Mouse (Mus musculus) lung, postnatal 0 days (tissue): ENCODE measurements around the gene Ppp1r3a.

Experiments used
- CTCF ChIP-seq: IDR thresholded peaks from 2 replicates; pipeline ENCODE4 v1.5.1; 2016; ENCODE audit warnings: antibody characterized with exemption, mild to moderate bottlenecking
- EP300 ChIP-seq: IDR thresholded peaks from 2 replicates; pipeline ENCODE4 v1.6.1; 2016; ENCODE audit warnings: antibody characterized with exemption, mild to moderate bottlenecking, control low read depth

- no peak for TF ChIP-seq CTCF
- no peak for TF ChIP-seq EP300
Measured at GRCm38 (mm10) chr6:14752211-14752610, 2.9 kb downstream of the Ppp1r3a start.
